Mouse (Mus musculus): ENCODE data around the gene Pced1b. TPM values are rescaled to one million over a fixed set of nuclear protein-coding genes. Genes with fewer than 3 reads are reported as not detected.
A peak's percentile ranks its signal among the peaks of the same experiment; 100 is the strongest.

The Pced1b gene
- polyA plus RNA-seq, 1 experiment from 2014 or later: 3.6 TPM

GRCm38 (mm10) chr15:97259968-97260597 is 13.2 kb downstream of the Pced1b start:
- H3K36me3 ChIP-seq (ENCODE audit: control insufficient read depth, insufficient read depth, low read length): no peaks in the 10 kb centered on the region
- H3K9me3 ChIP-seq (ENCODE audit: control insufficient read depth, low read length): no peaks in the 10 kb centered on the region
- H3K4me2 ChIP-seq (ENCODE audit: low read depth, low read length): no peak overlapping the region
- H3K27ac ChIP-seq (replicated peaks; ENCODE audit: low read depth, low read length): no peak overlapping the region
- H3K4me3 ChIP-seq (ENCODE audit: low read depth, low read length): no peak overlapping the region
- peaks cover 6% of the 10 kb centered on the region; the same call in 1 of the 2 replicates for H3K4me1 ChIP-seq (ENCODE audit: control insufficient read depth, insufficient read depth, low read length)
- DNase-seq (ENCODE audit: low spot score) (no peak), ATAC-seq (ENCODE audit: low read depth) (no peak)
- no peak overlapping the region for H3K9ac ChIP-seq (ENCODE audit: low read depth, low read length)
- 77% methylated on average over 11 of the region's 11 CpGs for WGBS
- H3K27me3 ChIP-seq (replicated peaks; ENCODE audit: control insufficient read depth, insufficient read depth, low read length): no peaks in the 10 kb centered on the region

- Histone ChIP-seq H3K9ac (ENCODE audit: low read depth, low read length) (no peak overlapping the region), H3K4me3 (ENCODE audit: low read depth, low read length) (no peak overlapping the region), H3K27ac (replicated peaks; ENCODE audit: low read depth, low read length) (no peak overlapping the region), H3K4me1 (ENCODE audit: control insufficient read depth, insufficient read depth, low read length) (peaks cover 6% of the 10 kb centered on the region; the same call in 1 of the 2 replicates), H3K27me3 (replicated peaks; ENCODE audit: control insufficient read depth, insufficient read depth, low read length) (no peaks in the 10 kb centered on the region), H3K36me3 (ENCODE audit: control insufficient read depth, insufficient read depth, low read length) (no peaks in the 10 kb centered on the region), H3K4me2 (ENCODE audit: low read depth, low read length) (no peak overlapping the region), H3K9me3 (ENCODE audit: control insufficient read depth, low read length) (no peaks in the 10 kb centered on the region)
- no peak for ATAC-seq (ENCODE audit: low read depth)
- no peak for DNase-seq (ENCODE audit: low spot score)
- WGBS: 68% methylated on average over 9 of the region's 9 CpGs
Observed at GRCm38 (mm10) chr15:97262251-97262650, 15.3 kb downstream of the Pced1b start.

- WGBS: 75% methylated on average over 14 of the region's 14 CpGs
- no peak for ATAC-seq (ENCODE audit: low read depth)
Observed at GRCm38 (mm10) chr15:97266236-97266845, 19.4 kb downstream of the Pced1b start.

GRCm38 (mm10) chr15:97267094-97267695 is 20.3 kb downstream of the Pced1b start:
- H3K9me3 ChIP-seq (ENCODE audit: control insufficient read depth, low read length): no peaks in the 10 kb centered on the region
- no peak overlapping the region for H3K27ac ChIP-seq (replicated peaks; ENCODE audit: low read depth, low read length)
- WGBS: 56% methylated on average over 8 of the region's 8 CpGs
- H3K4me2 ChIP-seq (ENCODE audit: low read depth, low read length): no peak overlapping the region
- peak; percentile 17 for DNase-seq (ENCODE audit: low spot score)
- no peaks in the 10 kb centered on the region for H3K36me3 ChIP-seq (ENCODE audit: control insufficient read depth, insufficient read depth, low read length)
- no peak overlapping the region for H3K9ac ChIP-seq (ENCODE audit: low read depth, low read length)
- no peaks in the 10 kb centered on the region for H3K27me3 ChIP-seq (replicated peaks; ENCODE audit: control insufficient read depth, insufficient read depth, low read length)
- H3K4me3 ChIP-seq (ENCODE audit: low read depth, low read length): no peak overlapping the region
- ATAC-seq (ENCODE audit: low read depth): no peak
- 0 out of 2 replicates have a peak, but pooled peaks cover under 1% of the 10 kb centered on the region for H3K4me1 ChIP-seq (ENCODE audit: control insufficient read depth, insufficient read depth, low read length)

More at GRCm38 (mm10) chr15:97266236-97266845, 19.4 kb downstream of the Pced1b start:
- H3K4me1 ChIP-seq (ENCODE audit: control insufficient read depth, insufficient read depth, low read length): no peaks in the 10 kb centered on the region
- H3K9ac ChIP-seq (ENCODE audit: low read depth, low read length): no peak overlapping the region
- H3K4me3 ChIP-seq (ENCODE audit: low read depth, low read length): no peak overlapping the region
- H3K4me2 ChIP-seq (ENCODE audit: low read depth, low read length): no peak overlapping the region
- no peaks in the 10 kb centered on the region for H3K27me3 ChIP-seq (replicated peaks; ENCODE audit: control insufficient read depth, insufficient read depth, low read length)
- no peaks in the 10 kb centered on the region for H3K36me3 ChIP-seq (ENCODE audit: control insufficient read depth, insufficient read depth, low read length)
- DNase-seq (ENCODE audit: low spot score): no peak
- H3K9me3 ChIP-seq (ENCODE audit: control insufficient read depth, low read length): no peaks in the 10 kb centered on the region
- no peak overlapping the region for H3K27ac ChIP-seq (replicated peaks; ENCODE audit: low read depth, low read length)

- no peak overlapping the region for H3K9ac ChIP-seq (ENCODE audit: low read depth, low read length)
- H3K27ac ChIP-seq (replicated peaks; ENCODE audit: low read depth, low read length): no peak overlapping the region
- H3K27me3 ChIP-seq (replicated peaks; ENCODE audit: control insufficient read depth, insufficient read depth, low read length): no peaks in the 10 kb centered on the region
- 0 out of 2 replicates have a peak, but pooled peaks cover 3% of the 10 kb centered on the region for H3K4me1 ChIP-seq (ENCODE audit: control insufficient read depth, insufficient read depth, low read length)
- no peak overlapping the region for H3K4me3 ChIP-seq (ENCODE audit: low read depth, low read length)
- 46% methylated on average over 7 of the region's 7 CpGs for WGBS
- H3K4me2 ChIP-seq (ENCODE audit: low read depth, low read length): no peak overlapping the region
- H3K36me3 ChIP-seq (ENCODE audit: control insufficient read depth, insufficient read depth, low read length): no peaks in the 10 kb centered on the region
- DNase-seq (ENCODE audit: low spot score): peak; percentile 27
- no peak for ATAC-seq (ENCODE audit: low read depth)
- H3K9me3 ChIP-seq (ENCODE audit: control insufficient read depth, low read length): no peaks in the 10 kb centered on the region
Observed at GRCm38 (mm10) chr15:97271985-97272697, 25.2 kb downstream of the Pced1b start.

- no peak for DNase-seq (ENCODE audit: low spot score)
- no peak for ATAC-seq (ENCODE audit: low read depth)
Observed at GRCm38 (mm10) chr15:97272831-97273230, 25.9 kb downstream of the Pced1b start.

GRCm38 (mm10) chr15:97275626-97276395 is 28.9 kb downstream of the Pced1b start:
- 86% methylated on average over 12 of the region's 12 CpGs for WGBS
- no peaks in the 10 kb centered on the region for H3K9me3 ChIP-seq (ENCODE audit: control insufficient read depth, low read length)
- no peaks in the 10 kb centered on the region for H3K27me3 ChIP-seq (replicated peaks; ENCODE audit: control insufficient read depth, insufficient read depth, low read length)
- no peak for ATAC-seq (ENCODE audit: low read depth)
- H3K4me2 ChIP-seq (ENCODE audit: low read depth, low read length): no peak overlapping the region
- H3K4me1 ChIP-seq (ENCODE audit: control insufficient read depth, insufficient read depth, low read length): 0 out of 2 replicates have a peak, but pooled peaks cover 3% of the 10 kb centered on the region
- no peak overlapping the region for H3K27ac ChIP-seq (replicated peaks; ENCODE audit: low read depth, low read length)
- H3K9ac ChIP-seq (ENCODE audit: low read depth, low read length): no peak overlapping the region
- no peaks in the 10 kb centered on the region for H3K36me3 ChIP-seq (ENCODE audit: control insufficient read depth, insufficient read depth, low read length)
- DNase-seq (ENCODE audit: low spot score): no peak
- H3K4me3 ChIP-seq (ENCODE audit: low read depth, low read length): no peak overlapping the region

More at GRCm38 (mm10) chr15:97272831-97273230, 25.9 kb downstream of the Pced1b start:
- H3K4me2 ChIP-seq (ENCODE audit: low read depth, low read length): no peak overlapping the region
- 0 out of 2 replicates have a peak, but pooled peaks cover 3% of the 10 kb centered on the region for H3K4me1 ChIP-seq (ENCODE audit: control insufficient read depth, insufficient read depth, low read length)
- H3K27me3 ChIP-seq (replicated peaks; ENCODE audit: control insufficient read depth, insufficient read depth, low read length): no peaks in the 10 kb centered on the region
- no peak overlapping the region for H3K9ac ChIP-seq (ENCODE audit: low read depth, low read length)
- 81% methylated on average over 3 of the region's 3 CpGs for WGBS
- no peaks in the 10 kb centered on the region for H3K36me3 ChIP-seq (ENCODE audit: control insufficient read depth, insufficient read depth, low read length)
- H3K27ac ChIP-seq (replicated peaks; ENCODE audit: low read depth, low read length): no peak overlapping the region
- H3K9me3 ChIP-seq (ENCODE audit: control insufficient read depth, low read length): no peaks in the 10 kb centered on the region
- H3K4me3 ChIP-seq (ENCODE audit: low read depth, low read length): no peak overlapping the region

- Histone ChIP-seq H3K27ac (replicated peaks; ENCODE audit: low read depth, low read length) (no peak overlapping the region), H3K4me2 (ENCODE audit: low read depth, low read length) (no peak overlapping the region), H3K9ac (ENCODE audit: low read depth, low read length) (no peak overlapping the region), H3K27me3 (replicated peaks; ENCODE audit: control insufficient read depth, insufficient read depth, low read length) (no peaks in the 10 kb centered on the region), H3K9me3 (ENCODE audit: control insufficient read depth, low read length) (no peaks in the 10 kb centered on the region), H3K4me1 (ENCODE audit: control insufficient read depth, insufficient read depth, low read length) (0 out of 2 replicates have a peak, but pooled peaks cover 3% of the 10 kb centered on the region), H3K36me3 (ENCODE audit: control insufficient read depth, insufficient read depth, low read length) (no peaks in the 10 kb centered on the region), H3K4me3 (ENCODE audit: low read depth, low read length) (no peak overlapping the region)
- 46% methylated on average over 20 of the region's 20 CpGs for WGBS
- no peak; the same call in 1 of the 2 replicates for ATAC-seq (ENCODE audit: low read depth)
- no peak for DNase-seq (ENCODE audit: low spot score)
Observed at GRCm38 (mm10) chr15:97276660-97277153, 29.8 kb downstream of the Pced1b start.

Measured in embryonic facial prominence, embryonic 14.5 days (tissue).